ENCODE assay signal across 9 mouse cellular contexts in the genomic region with DNA sequence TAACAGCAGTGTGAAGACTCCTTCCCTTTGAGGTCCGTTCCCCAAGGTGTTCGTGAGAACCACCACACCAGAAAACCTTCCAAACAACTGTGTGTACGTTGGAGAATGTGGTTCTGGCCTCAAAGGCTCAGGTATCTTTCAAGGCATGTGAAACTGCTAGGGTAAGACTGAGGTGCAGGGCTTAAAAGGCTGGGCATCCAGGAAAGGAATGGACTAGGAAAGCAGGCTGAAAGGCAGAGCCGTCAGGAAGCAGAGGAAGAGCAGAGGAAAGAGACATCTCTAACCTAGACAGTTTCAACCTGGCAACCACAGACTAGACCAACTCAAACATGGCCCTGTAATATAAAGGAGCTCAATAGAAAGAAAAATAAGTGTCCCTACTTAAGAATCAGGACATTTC. TPM values are rescaled to one million over a fixed set of nuclear protein-coding genes. Genes with fewer than 3 reads are reported as not detected.
DNase-seq lines count a peak whose midpoint lies in the region; ATAC-seq and TF ChIP-seq lines count a peak whose summit lies in the region.
"Had no signal": no experiment of that assay in that cellular context is flagged by ENCODE, and none has a peak within 500 bp of the region (broad histone marks: within the 10 kb centered on the region; RNA-seq: fewer than 3 reads in every experiment).

No protein-coding gene starts in this region.

- ATAC-seq in erythroblast, adult 5-6 weeks (replicated peaks; ENCODE audit: low FRiP score, poor library complexity, severe bottlenecking) = no peak
- no peak for ATAC-seq in neural tube, embryonic 12.5 days (ENCODE audit: low FRiP score, low read depth)
- ATAC-seq in liver, embryonic 11.5 days (replicated peaks; ENCODE audit: low FRiP score) = no peak
- ATAC-seq in stomach, postnatal 0 days (ENCODE audit: low FRiP score, low TSS enrichment) = no peak

- no peak overlapping the region for H3K27ac ChIP-seq in neural tube, embryonic 12.5 days
- H3K27ac ChIP-seq in liver, embryonic 11.5 days (ENCODE audit: low read depth, low read length) = no peak overlapping the region
- no peak overlapping the region for H3K27ac ChIP-seq in stomach, postnatal 0 days (replicated peaks)

- peak overlapping the region; percentile 94 for H3K4me3 ChIP-seq in erythroblast, embryonic 14.5 days (replicated peaks)
- no peak overlapping the region for H3K4me3 ChIP-seq in neural tube, embryonic 12.5 days
- peak overlapping the region; percentile 88 for H3K4me3 ChIP-seq in liver, embryonic 11.5 days (ENCODE audit: low read depth, low read length)
- H3K4me3 ChIP-seq in stomach, postnatal 0 days (ENCODE audit: low read depth, low read length) = 0 out of 2 replicates have a peak overlapping the region, but pooled peaks have one; percentile 80

- no peaks in the 10 kb centered on the region for H3K9me3 ChIP-seq in erythroblast, embryonic 14.5 days (ENCODE audit: control insufficient read depth, low read length)
- H3K9me3 ChIP-seq in neural tube, embryonic 12.5 days = no peaks in the 10 kb centered on the region
- no peaks in the 10 kb centered on the region for H3K9me3 ChIP-seq in liver, embryonic 11.5 days (ENCODE audit: control insufficient read depth, low read length)
- no peaks in the 10 kb centered on the region for H3K9me3 ChIP-seq in stomach, postnatal 0 days (ENCODE audit: control insufficient read depth, low read length)

- TF ChIP-seq CTCF in stomach, postnatal 0 days (IDR thresholded peaks at IDR 0.05; ENCODE audit: low read depth) = no peak

- no peak for TF ChIP-seq EP300 in stomach, postnatal 0 days (optimal IDR thresholded peaks at IDR 0.05)

- H3K4me1 ChIP-seq in erythroblast, embryonic 14.5 days (ENCODE audit: control insufficient read depth) = peaks cover 48% of the 10 kb centered on the region
- peaks cover 21% of the 10 kb centered on the region for H3K4me1 ChIP-seq in neural tube, embryonic 12.5 days
- H3K4me1 ChIP-seq in liver, embryonic 11.5 days (replicated peaks; ENCODE audit: control insufficient read depth, insufficient read depth, low read length) = peaks cover 36% of the 10 kb centered on the region
- H3K4me1 ChIP-seq in stomach, postnatal 0 days (replicated peaks; ENCODE audit: control insufficient read depth, insufficient read depth) = peaks cover 5% of the 10 kb centered on the region; the same call in 1 of the 2 replicates

- H3K36me3 ChIP-seq in erythroblast, embryonic 14.5 days (ENCODE audit: control insufficient read depth) = peaks cover 39% of the 10 kb centered on the region
- H3K36me3 ChIP-seq in neural tube, embryonic 12.5 days = peaks cover 12% of the 10 kb centered on the region; the same call in 1 of the 2 replicates
- H3K36me3 ChIP-seq in liver, embryonic 11.5 days (ENCODE audit: control insufficient read depth, insufficient read depth, low read length) = no peaks in the 10 kb centered on the region; the same call in 1 of the 2 replicates
- 0 out of 2 replicates have a peak, but pooled peaks cover 4% of the 10 kb centered on the region for H3K36me3 ChIP-seq in stomach, postnatal 0 days (ENCODE audit: control insufficient read depth, insufficient read depth, low read length)

- 83% methylated on average over 4 of the region's 4 CpGs for WGBS in neural tube, embryonic 12.5 days
- WGBS in liver, embryonic 11.5 days = 82% methylated on average over 4 of the region's 4 CpGs
- 64% methylated on average over 4 of the region's 4 CpGs for WGBS in stomach, postnatal 0 days

- H3K4me2 ChIP-seq in neural tube, embryonic 12.5 days (replicated peaks) = peak overlapping the region; percentile 84
- H3K4me2 ChIP-seq in liver, embryonic 11.5 days = peak overlapping the region; percentile 86
- peak overlapping the region; percentile 82 for H3K4me2 ChIP-seq in stomach, postnatal 0 days (replicated peaks; ENCODE audit: low read depth)

- no peak for DNase-seq in neural tube, embryonic 10.5 days (ENCODE audit: extremely low spot score, low spot score)
- no peak for DNase-seq in liver, embryonic 11.5 days (ENCODE audit: low spot score)
- no peak for DNase-seq in stomach, postnatal 0 days (ENCODE audit: low spot score)
- no peak for DNase-seq in cerebellum, adult 9-10 months
- no peak for DNase-seq in urinary bladder, adult 18-20 months (ENCODE audit: low spot score in 2 of 2)
- DNase-seq: adrenal gland, postnatal 14 days had no signal

- H3K9ac ChIP-seq in neural tube, embryonic 12.5 days = no peak overlapping the region
- H3K9ac ChIP-seq in liver, embryonic 11.5 days (ENCODE audit: low read depth, low read length) = peak overlapping the region; percentile 26
- no peak overlapping the region for H3K9ac ChIP-seq in stomach, postnatal 0 days (ENCODE audit: low read length)

- no peaks in the 10 kb centered on the region for H3K27me3 ChIP-seq in erythroblast, embryonic 14.5 days (ENCODE audit: control insufficient read depth)
- no peaks in the 10 kb centered on the region for H3K27me3 ChIP-seq in neural tube, embryonic 12.5 days (replicated peaks)
- no peaks in the 10 kb centered on the region for H3K27me3 ChIP-seq in liver, embryonic 11.5 days (replicated peaks; ENCODE audit: control insufficient read depth, insufficient read depth, low read length)
- no peaks in the 10 kb centered on the region for H3K27me3 ChIP-seq in stomach, postnatal 0 days (ENCODE audit: control insufficient read depth, insufficient read depth, low read length)

RNA-seq across cellular contexts. Expression of gene Otulin, which starts 1.4 kb away (rescaled TPM):
- 1.0 and 1.3 TPM in 2 replicates for polyA plus RNA-seq in erythroblast, embryonic 14.5 days (2012)
- total RNA-seq in erythroblast, adult 5-6 weeks (2015; ENCODE audit: low replicate concordance) = 18.4 and 52.8 TPM in 2 replicates
- total RNA-seq in erythroblast, adult 5-6 weeks (2017; ENCODE audit: low replicate concordance) = 11.2 and 11.8 TPM in 2 replicates
- 30.4 and 32.8 TPM in 2 replicates for polyA plus RNA-seq in neural tube, embryonic 12.5 days (2016; fragmentation: Nextera tagmentation; extraction: Ambion mirVana)
- 45.9 and 47.5 TPM in 2 replicates for polyA plus RNA-seq in liver, embryonic 11.5 days (2014; fragmentation: Nextera tagmentation; extraction: Ambion mirVana)
- 23.7 and 24.4 TPM in 2 replicates for polyA plus RNA-seq in stomach, postnatal 0 days (2015; fragmentation: Nextera tagmentation; extraction: Ambion mirVana)

RNA-seq across cellular contexts. Expression of gene Otulinl, which starts 52.3 kb away (rescaled TPM):
- 0.01 and 0.07 TPM in 2 replicates for polyA plus RNA-seq in erythroblast, embryonic 14.5 days (2012)
- 9.2 and 13.4 TPM in 2 replicates for total RNA-seq in erythroblast, adult 5-6 weeks (2015; ENCODE audit: low replicate concordance)
- 3.7 and 7.5 TPM in 2 replicates for total RNA-seq in erythroblast, adult 5-6 weeks (2017; ENCODE audit: low replicate concordance)
- 8.4 and 8.6 TPM in 2 replicates for polyA plus RNA-seq in neural tube, embryonic 12.5 days (2016; fragmentation: Nextera tagmentation; extraction: Ambion mirVana)
- 13.4 and 14.7 TPM in 2 replicates for polyA plus RNA-seq in liver, embryonic 11.5 days (2014; fragmentation: Nextera tagmentation; extraction: Ambion mirVana)
- 14.6 and 15.2 TPM in 2 replicates for polyA plus RNA-seq in stomach, postnatal 0 days (2015; fragmentation: Nextera tagmentation; extraction: Ambion mirVana)

Comparison
In these comparisons a context has a peak if more than half of its experiments do, and no peak if none do; other contexts are left out.
1. RNA of gene Otulin, which starts 1.4 kb away (polyA plus RNA-seq): 45.9 to 47.5 TPM in liver, embryonic 11.5 days, 30.4 to 32.8 TPM in neural tube, embryonic 12.5 days and 23.7 to 24.4 TPM in stomach, postnatal 0 days; 1.0 to 1.3 TPM in erythroblast, embryonic 14.5 days; every median in the first group is over 10 times any median in the second.
2. Peak in every context shown above with its lines, with median percentiles within 50 percentile points of each other: H3K4me2 ChIP-seq.